ENCODE assay signal across 26 mouse cellular contexts in genomic region chr14:103531722-103532341, GRCm38 (mm10). TPM values are rescaled to one million over a fixed set of nuclear protein-coding genes. Genes with fewer than 3 reads are reported as not detected.
A peak's percentile ranks its signal among the peaks of the same experiment; 100 is the strongest.
DNase-seq lines count a peak whose midpoint lies in the region; ATAC-seq and TF ChIP-seq lines count a peak whose summit lies in the region.
"Had no signal": no experiment of that assay in that cellular context is flagged by ENCODE, and none has a peak within 500 bp of the region (broad histone marks: within the 10 kb centered on the region; RNA-seq: fewer than 3 reads in every experiment).

No protein-coding gene starts in this region.

- H3K4me3 ChIP-seq in limb, embryonic 15.5 days: no peak overlapping the region
- no peak overlapping the region for H3K4me3 ChIP-seq in limb, embryonic 10.5 days
- H3K4me3 ChIP-seq in CH12.LX (replicated peaks in 1 of 3; ENCODE audit: low read depth in 2 of 3, low read length in 2 of 3, poor library complexity in 1 of 3): peak overlapping the region in 1 of 3 experiments; percentile 10
- H3K4me3 ChIP-seq in stomach, embryonic 16.5 days (replicated peaks; ENCODE audit: low read length): no peak overlapping the region
- no peak overlapping the region for H3K4me3 ChIP-seq in forebrain, embryonic 13.5 days
- no peak overlapping the region for H3K4me3 ChIP-seq in gastrocnemius, adult 2 months
- H3K4me3 ChIP-seq: embryonic facial prominence, embryonic 15.5 days; erythroblast, embryonic 14.5 days; forebrain, embryonic 10.5 days; forebrain, embryonic 15.5 days; heart, adult 2 months; hindbrain, embryonic 10.5 days; hindbrain, embryonic 15.5 days had no signal

- no peaks in the 10 kb centered on the region for H3K9me3 ChIP-seq in limb, embryonic 15.5 days
- H3K9me3 ChIP-seq in limb, embryonic 10.5 days (replicated peaks): no peaks in the 10 kb centered on the region
- H3K9me3 ChIP-seq in CH12.LX (replicated peaks; ENCODE audit: low read length): peaks cover 6% of the 10 kb centered on the region
- H3K9me3 ChIP-seq in stomach, embryonic 16.5 days (replicated peaks; ENCODE audit: control insufficient read depth, low read length): no peaks in the 10 kb centered on the region
- H3K9me3 ChIP-seq in forebrain, embryonic 13.5 days (replicated peaks): peaks cover 5% of the 10 kb centered on the region
- H3K9me3 ChIP-seq: forebrain, embryonic 15.5 days; hindbrain, embryonic 15.5 days had no signal

- no peak overlapping the region for H3K9ac ChIP-seq in limb, embryonic 15.5 days
- 0 out of 2 replicates have a peak overlapping the region, but pooled peaks have one; percentile 13 for H3K9ac ChIP-seq in CH12.LX (ENCODE audit: insufficient read depth, low read depth)
- no peak overlapping the region for H3K9ac ChIP-seq in stomach, embryonic 16.5 days (ENCODE audit: low read length)
- H3K9ac ChIP-seq in forebrain, embryonic 13.5 days: no peak overlapping the region
- H3K9ac ChIP-seq: embryonic facial prominence, embryonic 15.5 days; forebrain, embryonic 15.5 days; hindbrain, embryonic 15.5 days had no signal

- in situ Hi-C loops in CH12.LX (cut with MboI; ENCODE audit: low pct_ligation_motif_present, low pct_unique_long_range_greater_than_20kb, low sequenced_read_pairs): no loop called here

- no peak for TF ChIP-seq RAD21 in CH12.LX (IDR thresholded peaks at IDR 0.05; ENCODE audit: low read depth, low read length)

- H3K27ac ChIP-seq in limb, embryonic 15.5 days: peak overlapping the region; percentile 17; the same call in 1 of the 2 replicates
- H3K27ac ChIP-seq in limb, embryonic 10.5 days: no peak overlapping the region
- H3K27ac ChIP-seq in CH12.LX (ENCODE audit: insufficient read depth, low read depth): no peak overlapping the region
- 0 out of 2 replicates have a peak overlapping the region, but pooled peaks have one; percentile 45 for H3K27ac ChIP-seq in stomach, embryonic 16.5 days (ENCODE audit: low read length)
- no peak overlapping the region for H3K27ac ChIP-seq in forebrain, embryonic 13.5 days
- no peak overlapping the region for H3K27ac ChIP-seq in gastrocnemius, adult 2 months
- H3K27ac ChIP-seq: forebrain, embryonic 10.5 days; forebrain, embryonic 15.5 days; heart, adult 2 months; hindbrain, embryonic 10.5 days; hindbrain, embryonic 15.5 days had no signal

- no peak for DNase-seq in limb, embryonic 10.5 days (ENCODE audit: low spot score)
- no peak for DNase-seq in CH12.LX (ENCODE audit: extremely low read depth)
- no peak for DNase-seq in gastrocnemius, postnatal 36 days
- DNase-seq in gastrocnemius, adult 2 months: no peak
- DNase-seq: adrenal gland, adult 2 months; adrenal gland, postnatal 25 days; cerebellum, adult 18-20 months; cerebellum, adult 9-11 months; cerebellum, postnatal 36 days; embryo, embryonic 11 days; gastrocnemius, postnatal 25 days; heart, adult 2 months had no signal

- H3K36me3 ChIP-seq in limb, embryonic 15.5 days: no peaks in the 10 kb centered on the region
- no peaks in the 10 kb centered on the region for H3K36me3 ChIP-seq in limb, embryonic 10.5 days
- H3K36me3 ChIP-seq in CH12.LX (replicated peaks in 1 of 2; ENCODE audit: control insufficient read depth in 1 of 2, insufficient read depth in 1 of 2, low read length in 1 of 2): no peaks in the 10 kb centered on the region
- H3K36me3 ChIP-seq in stomach, embryonic 16.5 days (ENCODE audit: control insufficient read depth, insufficient read depth, low read length): no peaks in the 10 kb centered on the region
- no peaks in the 10 kb centered on the region for H3K36me3 ChIP-seq in forebrain, embryonic 13.5 days (ENCODE audit: poor library complexity, severe bottlenecking)
- H3K36me3 ChIP-seq: embryonic facial prominence, embryonic 15.5 days; forebrain, embryonic 10.5 days; forebrain, embryonic 15.5 days; hindbrain, embryonic 10.5 days; hindbrain, embryonic 15.5 days had no signal

- TF ChIP-seq EP300 in CH12.LX (IDR thresholded peaks at IDR 0.05; ENCODE audit: low read length): no peak

- ATAC-seq in limb, embryonic 15.5 days (ENCODE audit: insufficient number of reproducible peaks, low FRiP score, low TSS enrichment, low read depth): no peak
- ATAC-seq in megakaryocyte, adult 5-6 weeks (ENCODE audit: poor library complexity, severe bottlenecking): peak; percentile 61
- ATAC-seq in stomach, embryonic 16.5 days (ENCODE audit: insufficient read depth, low FRiP score): no peak
- no peak for ATAC-seq in forebrain, embryonic 13.5 days
- ATAC-seq: activated CD4-positive, CD25-positive, alpha-beta regulatory T cell, adult 4 months; forebrain, embryonic 15.5 days; Patski had no signal

- TF ChIP-seq CTCF in CH12.LX (conservative IDR thresholded peaks at IDR 0.05 in 1 of 2, IDR thresholded peaks at IDR 0.05 in 1 of 2; ENCODE audit: low read depth in 2 of 2, low read length in 2 of 2): no peak
- TF ChIP-seq CTCF in gastrocnemius, adult 2 months (IDR thresholded peaks at IDR 0.05): no peak

- intact Hi-C loops in gastrocnemius, postnatal 36 days (cut with DNase I): loop anchor here (10.0 kb wide), 1 partner anchor 467 kb away; no protein-coding TSS in a partner anchor
- intact Hi-C loops in gastrocnemius, adult 2 months (cut with DNase I): no loop called here

- H3K79me2 ChIP-seq in CH12.LX (replicated peaks; ENCODE audit: control insufficient read depth, extremely low read depth, insufficient read depth, poor library complexity, severe bottlenecking): no peaks in the 10 kb centered on the region

- dilution Hi-C loops in CH12.LX (cut with MboI; ENCODE audit: extremely low pct_ligation_motif_present, extremely low pct_unique_long_range_greater_than_20kb, low sequenced_read_pairs): no loop called here

- no peaks in the 10 kb centered on the region for H3K4me1 ChIP-seq in limb, embryonic 15.5 days
- no peaks in the 10 kb centered on the region for H3K4me1 ChIP-seq in limb, embryonic 10.5 days
- peaks cover 0 to 11% of the 10 kb centered on the region in 2 experiments; a peak in 2 of 4 replicates for H3K4me1 ChIP-seq in CH12.LX (ENCODE audit: control insufficient read depth in 1 of 2, insufficient read depth in 2 of 2)
- no peaks in the 10 kb centered on the region for H3K4me1 ChIP-seq in stomach, embryonic 16.5 days (ENCODE audit: control insufficient read depth, insufficient read depth, low read length)
- H3K4me1 ChIP-seq in forebrain, embryonic 13.5 days: peaks cover 5% of the 10 kb centered on the region
- H3K4me1 ChIP-seq: embryonic facial prominence, embryonic 15.5 days had no signal

- no peak for TF ChIP-seq POLR2A in CH12.LX (IDR thresholded peaks at IDR 0.05; ENCODE audit: low read depth, low read length)

- no peak overlapping the region for H3K4me2 ChIP-seq in limb, embryonic 15.5 days
- H3K4me2 ChIP-seq in CH12.LX (ENCODE audit: insufficient read depth, low read depth, poor library complexity, severe bottlenecking): peak overlapping the region; percentile 9
- H3K4me2 ChIP-seq in stomach, embryonic 16.5 days (ENCODE audit: low read depth, low read length): no peak overlapping the region
- H3K4me2 ChIP-seq in forebrain, embryonic 13.5 days: no peak overlapping the region
- H3K4me2 ChIP-seq: embryonic facial prominence, embryonic 15.5 days; forebrain, embryonic 15.5 days; heart, embryonic 11.5 days; hindbrain, embryonic 15.5 days had no signal

- WGBS in limb, embryonic 15.5 days: 84% methylated on average over 11 of the region's 11 CpGs
- WGBS in limb, embryonic 10.5 days: 93% methylated on average over 11 of the region's 11 CpGs
- WGBS in stomach, embryonic 16.5 days: 88% methylated on average over 11 of the region's 11 CpGs
- 94% methylated on average over 11 of the region's 11 CpGs for WGBS in forebrain, embryonic 13.5 days

- H3K27me3 ChIP-seq in limb, embryonic 15.5 days: no peaks in the 10 kb centered on the region
- no peaks in the 10 kb centered on the region for H3K27me3 ChIP-seq in limb, embryonic 10.5 days (ENCODE audit: low read depth, poor library complexity, severe bottlenecking)
- no peaks in the 10 kb centered on the region for H3K27me3 ChIP-seq in CH12.LX (replicated peaks)
- no peaks in the 10 kb centered on the region for H3K27me3 ChIP-seq in stomach, embryonic 16.5 days (ENCODE audit: control insufficient read depth, insufficient read depth, low read length)
- no peaks in the 10 kb centered on the region for H3K27me3 ChIP-seq in forebrain, embryonic 13.5 days
- H3K27me3 ChIP-seq: embryonic facial prominence, embryonic 15.5 days; forebrain, embryonic 15.5 days; hindbrain, embryonic 15.5 days; Patski had no signal

TF ChIP-seq in CH12.LX, 34 proteins besides CTCF, POLR2A, EP300 and RAD21 (continues in another document):
- TF ChIP-seq ZNF384 (IDR thresholded peaks at IDR 0.05; ENCODE audit: low read depth, low read length): no peak
- no peak for TF ChIP-seq E2F4 (IDR thresholded peaks at IDR 0.05; ENCODE audit: insufficient replicate concordance, low read depth, low read length)
- TF ChIP-seq JUND (conservative IDR thresholded peaks at IDR 0.05; ENCODE audit: low read depth, low read length): no peak
- TF ChIP-seq MXI1 (IDR thresholded peaks at IDR 0.05; ENCODE audit: low read depth, low read length): no peak
- no peak for TF ChIP-seq GABPA (IDR thresholded peaks at IDR 0.05; ENCODE audit: insufficient replicate concordance, low read depth, low read length)
- TF ChIP-seq ZKSCAN1 (IDR thresholded peaks at IDR 0.05; ENCODE audit: borderline replicate concordance, low read depth, low read length): no peak
- TF ChIP-seq UBTF (IDR thresholded peaks at IDR 0.05; ENCODE audit: low read depth, low read length): no peak
- no peak for TF ChIP-seq NRF1 (IDR thresholded peaks at IDR 0.05; ENCODE audit: low read depth, low read length)
- no peak for TF ChIP-seq USF2 (conservative IDR thresholded peaks at IDR 0.05; ENCODE audit: low read depth, low read length)
- TF ChIP-seq MAZ (IDR thresholded peaks at IDR 0.05; ENCODE audit: low read depth, low read length): no peak
- no peak for TF ChIP-seq MYC (IDR thresholded peaks at IDR 0.05; ENCODE audit: low read depth, low read length)
- no peak for TF ChIP-seq KAT2A (IDR thresholded peaks at IDR 0.05; ENCODE audit: insufficient replicate concordance, low read length)
- no peak for TF ChIP-seq MAX (IDR thresholded peaks at IDR 0.05; ENCODE audit: low read length)

RNA-seq across cellular contexts. Expression of gene Scel, which starts 18.7 kb away (rescaled TPM):
- polyA plus RNA-seq in limb, embryonic 15.5 days (2015; fragmentation: Nextera tagmentation; extraction: Ambion mirVana): 29.3 and 33.2 TPM in 2 replicates
- 0.09 TPM in 1 of 2 replicates, not detected in the other for polyA plus RNA-seq in limb, embryonic 10.5 days (2016; fragmentation: Nextera tagmentation; extraction: Ambion mirVana)
- 0.04 and 0.13 TPM in 2 replicates for total RNA-seq in CH12.LX (2012; rRNA removed)
- total RNA-seq in CH12.LX (2014; rRNA removed): 0.31 and 0.62 TPM in 2 replicates
- polyA plus RNA-seq in CH12.LX (2012; ENCODE audit: insufficient read length, low read depth): 0.30 and 0.31 TPM in 2 replicates
- 0.51 and 0.73 TPM in 2 replicates for total RNA-seq in megakaryocyte, adult 5-6 weeks (2015)
- 0.62 and 1.7 TPM in 2 replicates for total RNA-seq in megakaryocyte, adult 5-6 weeks (2017)
- 31.9 and 49.3 TPM in 2 replicates for polyA plus RNA-seq in stomach, embryonic 16.5 days (2015; fragmentation: Nextera tagmentation; extraction: Ambion mirVana)
- total RNA-seq in gastrocnemius, postnatal 36 days (2021): under 1 TPM in 1 of 2 experiments, not detected in 1; 0.20 TPM
- 0.10 TPM in 1 of 2 replicates, not detected in the other for polyA plus RNA-seq in forebrain, embryonic 13.5 days (2015; fragmentation: Nextera tagmentation; extraction: Ambion mirVana)
- under 1 TPM; 0.10 to 0.20 TPM for total RNA-seq in gastrocnemius, adult 2 months (2021)
- polyA plus RNA-seq: activated CD4-positive, CD25-positive, alpha-beta regulatory T cell, adult 4 months; C2C12; erythroblast, embryonic 14.5 days; forebrain, embryonic 15.5 days had no signal

Comparison
In these comparisons a context has a peak if more than half of its experiments do, and no peak if none do; other contexts are left out.
1. H3K27ac ChIP-seq: peak in limb, embryonic 15.5 days (single experiment) and stomach, embryonic 16.5 days (single experiment); none in limb, embryonic 10.5 days (single experiment), CH12.LX (single experiment), forebrain, embryonic 13.5 days (single experiment) and gastrocnemius, adult 2 months (single experiment).
2. RNA of gene Scel, which starts 18.7 kb away (polyA plus RNA-seq): 29.3 to 33.2 TPM in limb, embryonic 15.5 days and 31.9 to 49.3 TPM in stomach, embryonic 16.5 days; 0.30 to 0.31 TPM in CH12.LX, 0.10 TPM in forebrain, embryonic 13.5 days and 0.09 TPM in limb, embryonic 10.5 days; every median in the first group is over 10 times any median in the second.